Mouse (Mus musculus) MEL (cell line): Measurements from ENCODE around the gene Soga3. TPM values are rescaled to one million over a fixed set of nuclear protein-coding genes. Genes with fewer than 3 reads are reported as not detected.

Source experiments
- DNase-seq: peaks from one replicate; pipeline ENCODE4 v3.0.0; 2011; ENCODE audit warnings: low read depth, low spot score
- H3K27ac ChIP-seq: 2 replicates; pipeline ENCODE4 v1.5.1; 2012; ENCODE audit warnings: low read depth, mild to moderate bottlenecking, control low read depth, low read length, moderate library complexity; ENCODE audit not compliant: control insufficient read depth
- H3K27me3 ChIP-seq, 2 experiments: fragments of 150-350 bp in 1 of 2; sonication (generic) in 1 of 2; 2 replicates each; pipeline ENCODE4 v1.6.1; 2012; ENCODE audit warnings: low read length in 2 of 2, mild to moderate bottlenecking in 2 of 2, improper control_type of control experiment in 1 of 2, moderate library complexity in 1 of 2; ENCODE audit not compliant: insufficient read depth in 2 of 2, control insufficient read depth in 1 of 2
- H3K36me3 ChIP-seq, 2 experiments: 2 replicates each; pipeline ENCODE4 v1.6.1; 2012 to 2014; ENCODE audit warnings: low read length in 2 of 2, improper control_type of control experiment in 1 of 2, inconsistent platforms in 1 of 2, mild to moderate bottlenecking in 1 of 2; ENCODE audit not compliant: insufficient read depth in 2 of 2, control insufficient read depth in 1 of 2
- H3K4me1 ChIP-seq, 2 experiments: fragments of 150-350 bp in 1 of 2; sonication (generic) in 1 of 2; 2 replicates each; pipeline ENCODE4 v1.6.1; 2012; ENCODE audit warnings: low read length in 2 of 2, improper control_type of control experiment in 1 of 2, mild to moderate bottlenecking in 1 of 2; ENCODE audit not compliant: insufficient read depth in 2 of 2, control insufficient read depth in 1 of 2
- H3K4me3 ChIP-seq, 2 experiments: fragments of 150-350 bp in 1 of 2; sonication (generic) in 1 of 2; 2 replicates each; pipeline ENCODE4 v1.5.1; 2012; ENCODE audit warnings: low read depth in 2 of 2, low read length in 2 of 2, mild to moderate bottlenecking in 2 of 2, moderate library complexity in 2 of 2, control low read depth in 1 of 2, improper control_type of control experiment in 1 of 2; ENCODE audit not compliant: control insufficient read depth in 1 of 2, insufficient read depth in 1 of 2
- H3K79me2 ChIP-seq: 2 replicates; pipeline ENCODE4 v1.6.1; 2012; ENCODE audit warnings: mild to moderate bottlenecking, low read length, moderate library complexity; ENCODE audit not compliant: control insufficient read depth, poor library complexity, insufficient read depth
- H3K9ac ChIP-seq: 2 replicates; pipeline ENCODE4 v1.6.1; 2012; ENCODE audit warnings: low read depth, mild to moderate bottlenecking, control low read depth, low read length, moderate library complexity; ENCODE audit not compliant: control insufficient read depth, poor library complexity, severe bottlenecking
- H3K9me3 ChIP-seq: fragments of 150-350 bp; sonication (generic); replicated peaks from 2 replicates; pipeline ENCODE4 v1.6.1; 2012; ENCODE audit warnings: mild to moderate bottlenecking, low read length, improper control_type of control experiment, moderate library complexity; ENCODE audit not compliant: insufficient read depth
- CHD1 ChIP-seq: IDR thresholded peaks from 2 replicates; pipeline ENCODE4 v1.6.1; 2012; ENCODE audit warnings: low read depth, mild to moderate bottlenecking, inconsistent platforms, low read length, improper control_type of control experiment
- CTCF ChIP-seq, 3 experiments: IDR thresholded peaks in 2 of 3; conservative IDR thresholded peaks in 1 of 3; 2 replicates each; pipeline ENCODE4 v1.5.1; 2011 to 2012; ENCODE audit warnings: low read length in 3 of 3, low read depth in 2 of 3, mild to moderate bottlenecking in 2 of 3, improper control_type of control experiment in 1 of 3, inconsistent platforms in 1 of 3, mixed read lengths in 1 of 3, moderate library complexity in 1 of 3; ENCODE audit not compliant: control insufficient read depth in 1 of 3, insufficient read depth in 1 of 3, poor library complexity in 1 of 3, severe bottlenecking in 1 of 3
- ELF1 ChIP-seq: IDR thresholded peaks from 2 replicates; pipeline ENCODE4 v1.6.1; 2014; ENCODE audit warnings: low read depth, mild to moderate bottlenecking, inconsistent platforms, low read length, improper control_type of control experiment, moderate library complexity
- EP300 ChIP-seq, 2 experiments: IDR thresholded peaks; 2 replicates each; pipeline ENCODE4 v1.6.1; 2011; ENCODE audit warnings: improper control_type of control experiment in 2 of 2, low read length in 2 of 2, low read depth in 1 of 2, mild to moderate bottlenecking in 1 of 2
- ETS1 ChIP-seq: IDR thresholded peaks from 2 replicates; pipeline ENCODE4 v1.6.1; 2012; ENCODE audit warnings: low read depth, mild to moderate bottlenecking, inconsistent platforms, low read length, improper control_type of control experiment, moderate library complexity
- JUND ChIP-seq: IDR thresholded peaks from 2 replicates; pipeline ENCODE4 v1.6.1; 2011; ENCODE audit warnings: low read depth, mild to moderate bottlenecking, improper control_type of control experiment, low read length
- KAT2A ChIP-seq: conservative IDR thresholded peaks from 2 replicates; pipeline ENCODE4 v1.6.1; 2012; ENCODE audit warnings: low read depth, low read length, improper control_type of control experiment, inconsistent platforms
- MAFK ChIP-seq: IDR thresholded peaks from 2 replicates; pipeline ENCODE4 v1.6.1; 2011; ENCODE audit warnings: low read depth, mild to moderate bottlenecking, low read length, improper control_type of control experiment, borderline replicate concordance
- MAX ChIP-seq: IDR thresholded peaks from 2 replicates; pipeline ENCODE4 v1.6.1; 2011; ENCODE audit warnings: low read length, improper control_type of control experiment
- MAZ ChIP-seq: IDR thresholded peaks from 2 replicates; pipeline ENCODE4 v1.6.1; 2012; ENCODE audit warnings: low read depth, mild to moderate bottlenecking, inconsistent platforms, low read length, improper control_type of control experiment
- MEF2A ChIP-seq: IDR thresholded peaks from 2 replicates; pipeline ENCODE4 v1.6.1; 2014; ENCODE audit warnings: low read depth, mild to moderate bottlenecking, inconsistent platforms, low read length, improper control_type of control experiment; ENCODE audit not compliant: poor library complexity, insufficient replicate concordance, severe bottlenecking; ENCODE audit errors: extremely low read depth
- MYC ChIP-seq: IDR thresholded peaks from 2 replicates; pipeline ENCODE4 v1.6.1; 2011; ENCODE audit warnings: low read depth, mild to moderate bottlenecking, low read length, improper control_type of control experiment, moderate library complexity
- RAD21 ChIP-seq: IDR thresholded peaks from 2 replicates; pipeline ENCODE4 v1.6.1; 2011; ENCODE audit warnings: mild to moderate bottlenecking, low read depth, low read length, improper control_type of control experiment
- SMC3 ChIP-seq: IDR thresholded peaks from 2 replicates; pipeline ENCODE4 v1.6.1; 2011; ENCODE audit warnings: low read depth, low read length, improper control_type of control experiment
- TBP ChIP-seq: IDR thresholded peaks from 2 replicates; pipeline ENCODE4 v1.8.0; 2011; ENCODE audit warnings: low read depth, low read length, improper control_type of control experiment
- TCF12 ChIP-seq: IDR thresholded peaks from 2 replicates; pipeline ENCODE4 v1.6.1; 2014; ENCODE audit warnings: low read depth, mild to moderate bottlenecking, inconsistent platforms, low read length, improper control_type of control experiment, moderate library complexity
- UBTF ChIP-seq: IDR thresholded peaks from 2 replicates; pipeline ENCODE4 v1.6.1; 2012; ENCODE audit warnings: low read depth, mild to moderate bottlenecking, inconsistent platforms, low read length, improper control_type of control experiment, moderate library complexity, borderline replicate concordance; ENCODE audit not compliant: insufficient read depth
- USF2 ChIP-seq, 2 experiments: IDR thresholded peaks; 2 replicates each; pipeline ENCODE4 v1.6.1; 2011 to 2012; ENCODE audit warnings: improper control_type of control experiment in 2 of 2, low read length in 2 of 2, borderline replicate concordance in 1 of 2, inconsistent platforms in 1 of 2, low read depth in 1 of 2, mild to moderate bottlenecking in 1 of 2; ENCODE audit not compliant: insufficient read depth in 1 of 2
- ZC3H11A ChIP-seq: IDR thresholded peaks from 2 replicates; pipeline ENCODE4 v1.6.1; 2012; ENCODE audit warnings: low read depth, mild to moderate bottlenecking, inconsistent platforms, low read length, improper control_type of control experiment
- ZNF384 ChIP-seq: IDR thresholded peaks from 2 replicates; pipeline ENCODE4 v1.6.1; 2012; ENCODE audit warnings: low read depth, mild to moderate bottlenecking, inconsistent platforms, low read length, improper control_type of control experiment
- polyA plus RNA-seq, 2 experiments: library from polyadenylated mRNA; stranded (reverse) in 1 of 2; unstranded in 1 of 2; fragments of >175 nt in 1 of 2; fragments of >200 nt in 1 of 2; gene quantifications; 2 replicates each; pipeline versions ENCODE4 v1.2.1 to v1.2.4; 2012; ENCODE audit warnings: low replicate concordance in 2 of 2, low read depth in 1 of 2; ENCODE audit not compliant: insufficient read length in 2 of 2, insufficient read depth in 1 of 2, missing spikeins in 1 of 2
- total RNA-seq: library from RNA; depleted of rRNA; stranded (reverse); fragments of 300-350 nt; gene quantifications from 2 replicates; pipeline ENCODE4 v1.2.3, GENCODE M21; 2012

Soga3 gene
- total and polyA plus RNA-seq, 3 experiments, result not detected

DNA sequence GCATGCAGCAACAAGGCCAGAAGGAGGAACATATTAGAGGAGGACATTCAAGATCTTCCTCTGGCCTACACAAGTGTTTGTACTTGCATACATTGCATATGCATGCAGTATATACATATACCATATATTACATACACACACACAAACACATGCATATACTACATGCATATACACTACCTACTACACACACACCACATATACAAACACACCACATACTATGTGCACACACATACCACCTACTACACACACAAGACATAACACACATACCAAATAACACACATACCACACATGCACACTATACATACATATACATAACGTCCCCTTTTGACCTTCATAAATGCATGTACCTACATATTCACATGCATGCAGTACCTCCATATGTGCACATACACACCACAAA is 57.0 kb downstream of the Soga3 start:
- Histone ChIP-seq H3K4me3 (no peak overlapping the region), H3K79me2 (no peaks in the 10 kb centered on the region), H3K27ac (no peak overlapping the region), H3K27me3 (no peaks in the 10 kb centered on the region), H3K9ac (no peak overlapping the region), H3K36me3 (no peaks in the 10 kb centered on the region), H3K4me1 (no peaks in the 10 kb centered on the region), H3K9me3 (no peaks in the 10 kb centered on the region)
- TF ChIP-seq ETS1 (no peak), CHD1 (no peak), TCF12 (no peak), ZNF384 (no peak), EP300 (IDR thresholded peaks at IDR 0.05; ENCODE audit: low read depth in 1 of 2, low read length in 2 of 2) (no peak), MAZ (no peak), TBP (no peak), MAFK (no peak), MAX (no peak), UBTF (no peak), ZC3H11A (no peak), KAT2A (no peak), MYC (no peak)
- DNase-seq, result no peak

GRCm38 (mm10) chr10:29206730-29207129 is 63.1 kb downstream of the Soga3 start:
- TF ChIP-seq CTCF (IDR thresholded peaks at IDR 0.05 in 2 of 3, conservative IDR thresholded peaks at IDR 0.05 in 1 of 3; ENCODE audit: control insufficient read depth in 1 of 3, insufficient read depth in 1 of 3, low read depth in 2 of 3, low read length in 3 of 3, poor library complexity in 1 of 3, severe bottlenecking in 1 of 3), result peak in 2 of 3 experiments; percentile 57 to 66; a peak in 4 of 6 replicates
- no peak for TF ChIP-seq JUND
- no peak for TF ChIP-seq ELF1
- TF ChIP-seq RAD21, result peak; percentile 56
- TF ChIP-seq MEF2A, result no peak
- TF ChIP-seq SMC3, result peak; percentile 68
- TF ChIP-seq USF2 (IDR thresholded peaks at IDR 0.05; ENCODE audit: borderline replicate concordance in 1 of 2, insufficient read depth in 1 of 2, low read depth in 1 of 2, low read length in 2 of 2), result no peak
- TF ChIP-seq ZNF384, result no peak
- no peak overlapping the region for H3K27ac ChIP-seq
- H3K36me3 ChIP-seq, result no peaks in the 10 kb centered on the region
- H3K4me3 ChIP-seq, result no peak overlapping the region
- H3K9me3 ChIP-seq, result no peaks in the 10 kb centered on the region
- no peaks in the 10 kb centered on the region for H3K27me3 ChIP-seq
- no peaks in the 10 kb centered on the region for H3K4me1 ChIP-seq
- no peak overlapping the region for H3K9ac ChIP-seq
- H3K79me2 ChIP-seq, result no peaks in the 10 kb centered on the region
- peak; percentile 59 for DNase-seq
